Mouse (Mus musculus) hindbrain, embryonic 11.5 days (tissue): Measurements from ENCODE around the gene Ralgapa1. TPM values are rescaled to one million over a fixed set of nuclear protein-coding genes. Genes with fewer than 3 reads are reported as not detected.
"Not testable (repeated sequence)": the region's sequence is repeated elsewhere in the genome, so short reads cannot be mapped to it uniquely, and the experiment has no call there.

Experiments
- ATAC-seq: fragments of 200-750 bp; cut with Nextera tagmentation; 2 replicates; pipeline ENCODE4 v1.8.0; 2017; ENCODE audit warnings: mild to moderate bottlenecking, moderate TSS enrichment, moderate library complexity; ENCODE audit not compliant: low FRiP score
- DNase-seq: peaks from one replicate; pipeline ENCODE4 v3.0.0-alpha.2; 2015; ENCODE audit warnings: low spot score
- H3K27ac ChIP-seq: fragments of 300-500 bp; sonication (generic); 2 replicates; pipeline ENCODE4 v1.5.1; 2014; ENCODE audit warnings: mild to moderate bottlenecking, low read depth, low read length
- H3K27me3 ChIP-seq: fragments of 300-500 bp; sonication (generic); 2 replicates; pipeline ENCODE4 v1.6.1; 2014; ENCODE audit warnings: mild to moderate bottlenecking, low read length, moderate library complexity, mixed read lengths; ENCODE audit not compliant: control insufficient read depth, insufficient read depth
- H3K36me3 ChIP-seq: fragments of 300-500 bp; sonication (generic); 2 replicates; pipeline ENCODE4 v1.6.1; 2014; ENCODE audit warnings: mild to moderate bottlenecking, low read length, moderate library complexity, mixed read lengths; ENCODE audit not compliant: control insufficient read depth, insufficient read depth
- H3K4me1 ChIP-seq: fragments of 300-500 bp; sonication (generic); replicated peaks from 2 replicates; pipeline ENCODE4 v1.6.1; 2014; ENCODE audit warnings: low read length, mixed read lengths; ENCODE audit not compliant: control insufficient read depth, insufficient read depth
- H3K4me2 ChIP-seq: fragments of 300-500 bp; sonication (generic); replicated peaks from 2 replicates; pipeline ENCODE4 v1.6.1; 2014; ENCODE audit warnings: mild to moderate bottlenecking, low read depth, low read length
- H3K4me3 ChIP-seq: fragments of 300-500 bp; sonication (generic); 2 replicates; pipeline ENCODE4 v1.5.1; 2014; ENCODE audit warnings: low read depth, low read length
- H3K9ac ChIP-seq: fragments of 300-500 bp; sonication (generic); 2 replicates; pipeline ENCODE4 v1.6.1; 2014; ENCODE audit warnings: low read depth, low read length
- H3K9me3 ChIP-seq: fragments of 300-500 bp; sonication (generic); 2 replicates; pipeline ENCODE4 v1.6.1; 2016; ENCODE audit warnings: low read length; ENCODE audit not compliant: control insufficient read depth
- WGBS: fragments of 180-500 bp; shearing (Covaris S2); extraction: QIAGEN DNeasy Blood & Tissue Kit; methylation state at CpG from one replicate; pipeline ENCODE4 v1.1.7; 2014; 5-methylcytosine and 5-hydroxymethylcytosine counted together
- polyA plus RNA-seq: library from polyadenylated mRNA; unstranded; fragments of >200 nt; fragmentation: Nextera tagmentation; extraction: Ambion mirVana; gene quantifications from 2 replicates; pipeline ENCODE4 v1.2.1, GENCODE M21; 2014

The Ralgapa1 gene
- polyA plus RNA-seq, 1 experiment from 2014 or later = 25.7 TPM

- H3K27ac ChIP-seq = no peak overlapping the region
- no peaks in the 10 kb centered on the region for H3K9me3 ChIP-seq
- peak overlapping the region; percentile 19; the same call in 1 of the 2 replicates for H3K9ac ChIP-seq
- ATAC-seq (peak; percentile 57), DNase-seq (peak; percentile 80)
- H3K27me3 ChIP-seq = peaks cover 50% of the 10 kb centered on the region
- H3K4me2 ChIP-seq = peak overlapping the region; percentile 92
- no peaks in the 10 kb centered on the region for H3K36me3 ChIP-seq
- under 1% methylated on average over 102 of the region's 109 CpGs for WGBS
- peak overlapping the region; percentile 47 for H3K4me3 ChIP-seq
- peaks cover 9% of the 10 kb centered on the region for H3K4me1 ChIP-seq
Observed at GRCm38 (mm10) chr12:55599639-55600502, 221.1 kb downstream of the Ralgapa1 start.

GRCm38 (mm10) chr12:55598887-55599561, 221.9 kb downstream of the Ralgapa1 start, which contains the start of gene Insm2:
Gene Insm2 (plus strand): TSS chr12:55599427.
- no peaks in the 10 kb centered on the region for H3K36me3 ChIP-seq
- no peak within 1 kb of the TSS for H3K27ac ChIP-seq
- peak within 1 kb of the TSS; percentile 47 for H3K4me3 ChIP-seq
- H3K9ac ChIP-seq = peak within 1 kb of the TSS; percentile 19; the same call in 1 of the 2 replicates
- ATAC-seq (peak; percentile 73), DNase-seq (peak; percentile 62)
- no peaks in the 10 kb centered on the region for H3K9me3 ChIP-seq
- H3K4me2 ChIP-seq = peak within 1 kb of the TSS; percentile 92
- under 1% methylated on average over 52 of the region's 77 CpGs for WGBS
- peaks cover 50% of the 10 kb centered on the region for H3K27me3 ChIP-seq
- H3K4me1 ChIP-seq = peaks cover 9% of the 10 kb centered on the region

- peaks cover 9% of the 10 kb centered on the region for H3K4me1 ChIP-seq
- H3K27me3 ChIP-seq = peaks cover 50% of the 10 kb centered on the region
- H3K4me3 ChIP-seq = peak overlapping the region; percentile 47
- H3K9me3 ChIP-seq = no peaks in the 10 kb centered on the region
- H3K36me3 ChIP-seq = no peaks in the 10 kb centered on the region
- no peak overlapping the region for H3K27ac ChIP-seq
- 5% methylated on average over 7 of the region's 7 CpGs for WGBS
- ATAC-seq (peak; percentile 22), DNase-seq (peak; percentile 52)
- no peak overlapping the region for H3K9ac ChIP-seq
- peak overlapping the region; percentile 92 for H3K4me2 ChIP-seq
Observed at GRCm38 (mm10) chr12:55598537-55598886, 222.5 kb downstream of the Ralgapa1 start.

GRCm38 (mm10) chr12:55586936-55587335, 234.0 kb downstream of the Ralgapa1 start:
- not testable (repeated sequence) for DNase-seq, H3K4me1 ChIP-seq, H3K27ac ChIP-seq, H3K4me3 ChIP-seq, H3K9ac ChIP-seq, H3K27me3 ChIP-seq, H3K9me3 ChIP-seq, ATAC-seq, H3K4me2 ChIP-seq, H3K36me3 ChIP-seq
- 61% methylated on average over 9 of the region's 9 CpGs for WGBS

GRCm38 (mm10) chr12:55573794-55574193, 247.2 kb downstream of the Ralgapa1 start:
- H3K4me2 ChIP-seq = no peak overlapping the region

GRCm38 (mm10) chr12:55573089-55573488, 247.9 kb downstream of the Ralgapa1 start:
- Histone ChIP-seq H3K9me3 (no peaks in the 10 kb centered on the region), H3K36me3 (no peaks in the 10 kb centered on the region), H3K4me2 (no peak overlapping the region), H3K9ac (no peak overlapping the region), H3K27me3 (no peaks in the 10 kb centered on the region), H3K27ac (no peak overlapping the region), H3K4me1 (no peaks in the 10 kb centered on the region), H3K4me3 (no peak overlapping the region)
- DNase-seq = no peak
- no peak for ATAC-seq

More at GRCm38 (mm10) chr12:55573794-55574193, 247.2 kb downstream of the Ralgapa1 start:
- 3% methylated on average over 6 of the region's 6 CpGs for WGBS
- Histone ChIP-seq H3K36me3 (no peaks in the 10 kb centered on the region), H3K9me3 (no peaks in the 10 kb centered on the region), H3K27ac (no peak overlapping the region), H3K27me3 (no peaks in the 10 kb centered on the region), H3K4me1 (no peaks in the 10 kb centered on the region), H3K4me3 (no peak overlapping the region), H3K9ac (no peak overlapping the region)
- ATAC-seq = peak; percentile 80
- DNase-seq = peak; percentile 60

- Histone ChIP-seq H3K9me3 (no peaks in the 10 kb centered on the region), H3K4me2 (no peak overlapping the region), H3K27me3 (no peaks in the 10 kb centered on the region), H3K27ac (no peak overlapping the region), H3K9ac (no peak overlapping the region), H3K4me3 (no peak overlapping the region), H3K36me3 (no peaks in the 10 kb centered on the region), H3K4me1 (no peaks in the 10 kb centered on the region)
- no peak for DNase-seq
- 88% methylated on average over 10 of the region's 10 CpGs for WGBS
- no peak for ATAC-seq
Observed at GRCm38 (mm10) chr12:55571661-55572060, 249.3 kb downstream of the Ralgapa1 start.

GRCm38 (mm10) chr12:55571181-55571580, 249.8 kb downstream of the Ralgapa1 start:
- DNase-seq (no peak), ATAC-seq (no peak)
- Histone ChIP-seq H3K9ac (no peak overlapping the region), H3K4me1 (no peaks in the 10 kb centered on the region), H3K27me3 (no peaks in the 10 kb centered on the region), H3K27ac (no peak overlapping the region), H3K36me3 (no peaks in the 10 kb centered on the region), H3K4me2 (no peak overlapping the region), H3K9me3 (no peaks in the 10 kb centered on the region), H3K4me3 (no peak overlapping the region)
- WGBS = 79% methylated on average over 11 of the region's 11 CpGs
